11 mouse cellular contexts compared by ENCODE assay signal in the genomic region with DNA sequence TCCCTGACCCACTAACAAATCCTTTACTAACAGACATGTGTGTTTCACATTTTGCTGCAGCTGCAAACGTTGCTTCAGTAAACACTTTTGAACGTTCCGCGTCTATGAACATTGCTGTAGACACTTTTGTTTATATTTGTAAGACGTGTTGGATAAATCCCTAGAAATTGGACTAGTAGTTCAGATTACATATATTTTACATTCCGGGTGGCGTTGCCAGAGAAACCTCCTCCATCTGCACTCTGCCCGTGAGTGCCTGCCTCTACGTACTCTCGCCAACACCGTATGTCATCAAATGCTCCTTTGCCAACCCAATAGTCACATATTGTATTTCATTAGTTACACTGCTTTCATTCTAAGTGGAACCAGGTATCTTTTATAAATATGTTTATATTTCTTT. TPM values are rescaled to one million over a fixed set of nuclear protein-coding genes. Genes with fewer than 3 reads are reported as not detected.
A peak's percentile ranks its signal among the peaks of the same experiment; 100 is the strongest.
DNase-seq lines count a peak whose midpoint lies in the region; ATAC-seq and TF ChIP-seq lines count a peak whose summit lies in the region.
"Had no signal": no experiment of that assay in that cellular context is flagged by ENCODE, and none has a peak within 500 bp of the region (broad histone marks: within the 10 kb centered on the region; RNA-seq: fewer than 3 reads in every experiment).

No protein-coding gene starts in this region.

- no peaks in the 10 kb centered on the region for H3K9me3 ChIP-seq in hindbrain, postnatal 0 days (ENCODE audit: low read length)
- H3K9me3 ChIP-seq in hindbrain, embryonic 11.5 days (ENCODE audit: control insufficient read depth, low read length): no peaks in the 10 kb centered on the region
- H3K9me3 ChIP-seq in intestine, embryonic 15.5 days: no peaks in the 10 kb centered on the region
- H3K9me3 ChIP-seq: hindbrain, embryonic 15.5 days; megakaryocyte, embryonic 14.5 days had no signal

- no peaks in the 10 kb centered on the region for H3K27me3 ChIP-seq in hindbrain, postnatal 0 days (ENCODE audit: insufficient read depth, low read length)
- H3K27me3 ChIP-seq in hindbrain, embryonic 11.5 days (ENCODE audit: control insufficient read depth, insufficient read depth, low read length): no peaks in the 10 kb centered on the region
- no peaks in the 10 kb centered on the region for H3K27me3 ChIP-seq in intestine, embryonic 15.5 days (replicated peaks)
- H3K27me3 ChIP-seq: hindbrain, embryonic 15.5 days had no signal

- no peak for ATAC-seq in hindbrain, postnatal 0 days
- no peak for ATAC-seq in hindbrain, embryonic 11.5 days (ENCODE audit: low FRiP score)
- ATAC-seq in intestine, embryonic 15.5 days: no peak

- H3K4me2 ChIP-seq in hindbrain, postnatal 0 days (ENCODE audit: low read depth, low read length): 0 out of 2 replicates have a peak overlapping the region, but pooled peaks have one; percentile 10
- no peak overlapping the region for H3K4me2 ChIP-seq in hindbrain, embryonic 11.5 days (replicated peaks; ENCODE audit: low read depth, low read length)
- no peak overlapping the region for H3K4me2 ChIP-seq in intestine, embryonic 15.5 days (replicated peaks)
- H3K4me2 ChIP-seq: hindbrain, embryonic 15.5 days had no signal

- no peak for TF ChIP-seq CTCF in hindbrain, postnatal 0 days (IDR thresholded peaks at IDR 0.05; ENCODE audit: low read depth)
- TF ChIP-seq CTCF in brain, embryonic 14.5 days (IDR thresholded peaks at IDR 0.05; ENCODE audit: borderline replicate concordance, extremely low read depth, insufficient read depth, insufficient read length): no peak

- no peak overlapping the region for H3K9ac ChIP-seq in hindbrain, postnatal 0 days (replicated peaks; ENCODE audit: low read length)
- no peak overlapping the region for H3K9ac ChIP-seq in hindbrain, embryonic 11.5 days (ENCODE audit: low read depth, low read length)
- H3K9ac ChIP-seq in intestine, embryonic 15.5 days: no peak overlapping the region
- H3K9ac ChIP-seq: hindbrain, embryonic 15.5 days; liver, embryonic 14.5 days had no signal

- no peaks in the 10 kb centered on the region for H3K36me3 ChIP-seq in hindbrain, postnatal 0 days (ENCODE audit: insufficient read depth, low read length)
- H3K36me3 ChIP-seq in hindbrain, embryonic 11.5 days (ENCODE audit: control insufficient read depth, insufficient read depth, low read length): no peaks in the 10 kb centered on the region
- no peaks in the 10 kb centered on the region for H3K36me3 ChIP-seq in intestine, embryonic 15.5 days
- H3K36me3 ChIP-seq: hindbrain, embryonic 15.5 days had no signal

- peak; percentile 43 for DNase-seq in hindbrain, postnatal 0 days (ENCODE audit: low spot score)
- no peak for DNase-seq in hindbrain, embryonic 11.5 days (ENCODE audit: low spot score)
- DNase-seq in brain, embryonic 14.5 days (ENCODE audit: low read depth): peak; percentile 69
- DNase-seq in cerebellum, adult 9-10 months: peak; percentile 78
- no peak for DNase-seq in testis, postnatal 10 days (ENCODE audit: low spot score)
- no peak for DNase-seq in left cerebral cortex, adult 18-20 months (ENCODE audit: low spot score in 2 of 2)
- DNase-seq: heart, adult 11 months had no signal

- H3K27ac ChIP-seq in hindbrain, postnatal 0 days: no peak overlapping the region
- no peak overlapping the region for H3K27ac ChIP-seq in hindbrain, embryonic 11.5 days (ENCODE audit: low read depth, low read length)
- peak overlapping the region; percentile 64; the same call in 1 of the 2 replicates for H3K27ac ChIP-seq in intestine, embryonic 15.5 days
- H3K27ac ChIP-seq: hindbrain, embryonic 15.5 days; liver, embryonic 14.5 days had no signal

- no peak overlapping the region for H3K4me3 ChIP-seq in hindbrain, postnatal 0 days (ENCODE audit: low read length)
- H3K4me3 ChIP-seq in hindbrain, embryonic 11.5 days (ENCODE audit: low read depth, low read length): no peak overlapping the region
- no peak overlapping the region for H3K4me3 ChIP-seq in intestine, embryonic 15.5 days (replicated peaks)
- H3K4me3 ChIP-seq: hindbrain, embryonic 15.5 days; megakaryocyte, embryonic 14.5 days had no signal

- peaks cover 3% of the 10 kb centered on the region; the same call in 1 of the 2 replicates for H3K4me1 ChIP-seq in hindbrain, postnatal 0 days (ENCODE audit: insufficient read depth, low read length)
- H3K4me1 ChIP-seq in hindbrain, embryonic 11.5 days (replicated peaks; ENCODE audit: control insufficient read depth, insufficient read depth, low read length): no peaks in the 10 kb centered on the region; the same call in 1 of the 2 replicates
- H3K4me1 ChIP-seq in intestine, embryonic 15.5 days (replicated peaks): peaks cover 30% of the 10 kb centered on the region; the same call in 1 of the 2 replicates
- H3K4me1 ChIP-seq: megakaryocyte, embryonic 14.5 days had no signal

- WGBS in hindbrain, postnatal 0 days: 56% methylated on average over 11 of the region's 11 CpGs
- 91% methylated on average over 11 of the region's 11 CpGs for WGBS in hindbrain, embryonic 11.5 days
- whole genome bisulfite sequencing in intestine, embryonic 15.5 days: 51% methylated on average over 11 of the region's 11 CpGs

- TF ChIP-seq POLR2A in brain, embryonic 14.5 days (IDR thresholded peaks at IDR 0.05; ENCODE audit: borderline replicate concordance, extremely low read depth, insufficient read depth, insufficient read length, poor library complexity, severe bottlenecking): no peak

RNA-seq across cellular contexts. Expression of a gene that starts 59.8 kb away (rescaled TPM):
- 36.6 and 41.3 TPM in 2 replicates for total RNA-seq in hindbrain, postnatal 0 days (2014; rRNA removed)
- 21.2 and 22.3 TPM in 2 replicates for polyA plus RNA-seq in hindbrain, postnatal 0 days (2015; fragmentation: Nextera tagmentation; extraction: Ambion mirVana)
- polyA plus RNA-seq in hindbrain, embryonic 11.5 days (2014; fragmentation: Nextera tagmentation; extraction: Ambion mirVana): 40.0 and 45.2 TPM in 2 replicates
- polyA plus RNA-seq in brain, embryonic 14.5 days (2012; rRNA removed): 33.9 and 40.9 TPM in 2 replicates
- polyA plus RNA-seq in intestine, embryonic 15.5 days (2015; fragmentation: Nextera tagmentation; extraction: Ambion mirVana): 31.1 and 31.2 TPM in 2 replicates
- total RNA-seq in left cerebral cortex, adult 18-20 months (2021): 10 to 100 TPM in 1 of 2 experiments, 1 to 10 TPM in 1; 8.7 to 11.9 TPM

Comparison
In these comparisons a context has a peak if more than half of its experiments do, and no peak if none do; other contexts are left out.
1. DNase-seq: peak in hindbrain, postnatal 0 days (single experiment), brain, embryonic 14.5 days (single experiment) and cerebellum, adult 9-10 months (single experiment); none in hindbrain, embryonic 11.5 days (single experiment), testis, postnatal 10 days (single experiment) and left cerebral cortex, adult 18-20 months (0 of 2).